Mouse (Mus musculus): ENCODE results near the gene Tsnaxip1. TPM values are rescaled to one million over a fixed set of nuclear protein-coding genes. Genes with fewer than 3 reads are reported as not detected.
A peak's percentile ranks its signal among the peaks of the same experiment; 100 is the strongest.

Gene Tsnaxip1
- polyA plus RNA-seq, 1 experiment from 2014 or later: 0.77 TPM

DNA sequence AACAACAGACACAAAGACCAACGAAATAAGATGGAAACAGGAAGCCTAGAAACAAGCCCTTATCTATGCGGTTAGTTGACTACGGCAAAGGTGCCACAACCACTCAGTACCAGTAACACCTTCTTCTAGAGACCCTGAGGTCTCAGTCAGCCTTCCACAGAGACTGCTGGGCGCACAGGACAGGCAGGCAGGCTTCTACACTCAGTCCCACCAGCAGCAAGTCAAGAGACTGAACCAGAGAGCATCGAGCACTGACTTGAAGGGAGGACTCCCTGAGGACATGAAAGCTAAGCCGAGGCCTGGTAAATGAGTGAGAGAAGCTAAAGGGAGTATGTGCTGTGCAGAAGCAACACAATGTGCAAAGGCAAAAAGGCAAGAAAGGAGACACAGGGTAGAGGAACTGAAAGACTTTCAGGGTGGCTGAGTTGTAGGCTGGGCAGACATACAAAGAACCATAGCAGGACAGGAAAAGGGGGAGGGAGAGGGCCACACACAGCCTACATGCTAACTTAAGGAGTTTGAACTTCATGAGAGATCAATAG lies 17.2 kb upstream of the Tsnaxip1 start:
- H3K4me2 ChIP-seq (ENCODE audit: low read length): no peak overlapping the region
- no peak overlapping the region for H3K27ac ChIP-seq (ENCODE audit: low read length)
- WGBS: 82% methylated on average over 6 of the region's 6 CpGs
- ATAC-seq: no peak
- no peak overlapping the region for H3K4me3 ChIP-seq (ENCODE audit: low read depth, low read length)
- H3K27me3 ChIP-seq (ENCODE audit: control insufficient read depth, insufficient read depth, low read depth, low read length): no peaks in the 10 kb centered on the region
- no peaks in the 10 kb centered on the region for H3K4me1 ChIP-seq (ENCODE audit: control insufficient read depth, insufficient read depth, low read length)
- H3K9me3 ChIP-seq (replicated peaks; ENCODE audit: control insufficient read depth, low read length, poor library complexity, severe bottlenecking): no peaks in the 10 kb centered on the region
- no peak overlapping the region for H3K9ac ChIP-seq (ENCODE audit: low read depth, low read length)
- H3K36me3 ChIP-seq (ENCODE audit: control insufficient read depth, insufficient read depth, low read length): 0 out of 2 replicates have a peak, but pooled peaks cover 3% of the 10 kb centered on the region

DNA sequence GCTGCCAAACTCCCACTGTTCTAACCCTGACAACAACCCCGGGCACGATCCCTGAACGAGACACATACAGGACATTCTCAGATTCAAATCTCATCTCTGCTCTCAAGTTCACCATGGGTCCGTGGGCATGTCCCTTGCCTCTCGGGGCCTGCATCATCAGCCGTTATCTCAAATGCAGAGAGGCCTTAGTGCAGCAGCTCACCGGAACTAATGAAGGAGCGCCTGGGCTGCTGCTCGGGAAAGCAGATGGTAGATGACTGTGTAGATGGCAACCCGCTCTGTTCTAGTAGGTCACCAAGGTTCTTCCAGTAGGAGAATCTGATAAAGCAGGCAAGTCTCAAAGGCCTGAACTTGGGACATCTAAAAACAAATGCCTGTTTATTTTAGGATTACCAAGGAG lies 16.5 kb upstream of the Tsnaxip1 start:
- 85% methylated on average over 10 of the region's 10 CpGs for whole genome bisulfite sequencing

DNA sequence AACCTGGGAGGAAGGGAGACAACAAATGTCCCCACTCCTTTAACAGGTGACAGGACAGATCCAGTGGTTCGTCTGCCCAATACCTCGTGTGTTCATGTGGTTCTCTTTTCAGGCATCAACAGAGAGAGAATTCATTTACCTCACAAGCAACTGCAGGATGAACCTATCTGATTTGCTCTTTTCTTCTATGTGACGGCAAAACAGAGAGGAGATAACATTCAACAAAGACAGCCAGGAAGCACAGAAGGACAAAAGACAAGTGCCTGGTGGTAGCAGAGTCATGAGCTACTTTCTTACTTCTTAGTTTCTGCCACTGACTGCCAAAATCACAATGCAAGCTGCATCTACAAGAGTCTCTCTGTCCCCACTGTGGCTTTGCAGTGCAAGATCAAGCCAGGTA lies 16.0 kb upstream of the Tsnaxip1 start:
- ATAC-seq: no peak
- no peak overlapping the region for H3K4me3 ChIP-seq (ENCODE audit: low read depth, low read length)
- no peaks in the 10 kb centered on the region for H3K4me1 ChIP-seq (ENCODE audit: control insufficient read depth, insufficient read depth, low read length)
- H3K4me2 ChIP-seq (ENCODE audit: low read length): no peak overlapping the region
- no peaks in the 10 kb centered on the region for H3K9me3 ChIP-seq (replicated peaks; ENCODE audit: control insufficient read depth, low read length, poor library complexity, severe bottlenecking)
- 0 out of 2 replicates have a peak, but pooled peaks cover 3% of the 10 kb centered on the region for H3K36me3 ChIP-seq (ENCODE audit: control insufficient read depth, insufficient read depth, low read length)
- H3K9ac ChIP-seq (ENCODE audit: low read depth, low read length): no peak overlapping the region
- 77% methylated on average over 3 of the region's 3 CpGs for WGBS
- H3K27me3 ChIP-seq (ENCODE audit: control insufficient read depth, insufficient read depth, low read depth, low read length): no peaks in the 10 kb centered on the region
- H3K27ac ChIP-seq (ENCODE audit: low read length): no peak overlapping the region

More for the DNA sequence above, 16.5 kb upstream of the Tsnaxip1 start:
- Histone ChIP-seq H3K36me3 (ENCODE audit: control insufficient read depth, insufficient read depth, low read length) (0 out of 2 replicates have a peak, but pooled peaks cover 3% of the 10 kb centered on the region), H3K9ac (ENCODE audit: low read depth, low read length) (no peak overlapping the region), H3K27ac (ENCODE audit: low read length) (no peak overlapping the region), H3K4me1 (ENCODE audit: control insufficient read depth, insufficient read depth, low read length) (no peaks in the 10 kb centered on the region), H3K27me3 (ENCODE audit: control insufficient read depth, insufficient read depth, low read depth, low read length) (no peaks in the 10 kb centered on the region), H3K4me3 (ENCODE audit: low read depth, low read length) (no peak overlapping the region), H3K4me2 (ENCODE audit: low read length) (no peak overlapping the region), H3K9me3 (replicated peaks; ENCODE audit: control insufficient read depth, low read length, poor library complexity, severe bottlenecking) (no peaks in the 10 kb centered on the region)
- ATAC-seq: no peak

DNA sequence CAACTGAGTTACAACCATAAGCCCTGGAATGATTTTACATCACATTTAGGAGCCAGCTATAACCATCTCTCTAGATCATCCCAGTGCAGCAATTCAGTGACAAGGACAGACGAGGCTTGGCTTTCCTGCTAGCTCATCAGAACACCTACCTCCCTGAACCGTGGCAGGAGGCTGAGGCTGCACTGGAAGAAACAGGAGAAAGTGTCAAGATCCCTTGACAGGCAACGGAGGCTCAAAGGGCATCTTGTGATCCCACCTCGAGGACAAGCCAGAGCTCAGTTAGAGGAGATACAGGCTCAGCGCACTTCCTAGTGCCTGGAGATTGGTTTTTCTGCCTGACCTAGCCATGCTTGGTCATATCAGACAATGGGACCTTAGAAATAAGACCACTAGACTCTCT lies 15.0 kb upstream of the Tsnaxip1 start:
- no peaks in the 10 kb centered on the region for H3K4me1 ChIP-seq (ENCODE audit: control insufficient read depth, insufficient read depth, low read length)
- H3K36me3 ChIP-seq (ENCODE audit: control insufficient read depth, insufficient read depth, low read length): 0 out of 2 replicates have a peak, but pooled peaks cover 3% of the 10 kb centered on the region
- H3K9ac ChIP-seq (ENCODE audit: low read depth, low read length): no peak overlapping the region
- no peak overlapping the region for H3K4me2 ChIP-seq (ENCODE audit: low read length)
- WGBS: 92% methylated on average over 5 of the region's 5 CpGs
- H3K27ac ChIP-seq (ENCODE audit: low read length): no peak overlapping the region
- no peaks in the 10 kb centered on the region for H3K9me3 ChIP-seq (replicated peaks; ENCODE audit: control insufficient read depth, low read length, poor library complexity, severe bottlenecking)
- no peaks in the 10 kb centered on the region for H3K27me3 ChIP-seq (ENCODE audit: control insufficient read depth, insufficient read depth, low read depth, low read length)
- no peak overlapping the region for H3K4me3 ChIP-seq (ENCODE audit: low read depth, low read length)
- ATAC-seq: no peak

DNA sequence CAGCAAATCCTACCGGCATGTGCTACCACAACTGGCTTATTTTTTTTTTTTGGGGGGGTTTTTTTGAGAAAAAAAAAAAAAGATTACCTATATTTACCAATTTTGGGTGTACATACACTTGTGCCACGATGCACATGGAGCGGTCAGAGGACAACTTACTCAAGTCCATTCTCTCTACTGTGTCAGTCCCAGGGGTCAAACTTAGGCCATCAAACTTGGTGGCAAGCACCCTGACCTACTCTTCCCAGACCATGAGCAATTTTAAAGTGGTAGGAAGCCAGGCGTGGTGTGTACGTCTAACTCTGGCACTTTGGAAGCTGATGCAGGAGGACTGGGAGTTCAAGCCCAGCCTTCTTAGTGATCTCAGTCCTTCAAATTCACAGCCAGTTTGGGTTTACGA lies 14.3 kb upstream of the Tsnaxip1 start:
- no peak for ATAC-seq
- Histone ChIP-seq H3K4me3 (ENCODE audit: low read depth, low read length) (no peak overlapping the region), H3K36me3 (ENCODE audit: control insufficient read depth, insufficient read depth, low read length) (0 out of 2 replicates have a peak, but pooled peaks cover 3% of the 10 kb centered on the region), H3K27me3 (ENCODE audit: control insufficient read depth, insufficient read depth, low read depth, low read length) (no peaks in the 10 kb centered on the region), H3K4me1 (ENCODE audit: control insufficient read depth, insufficient read depth, low read length) (no peaks in the 10 kb centered on the region), H3K27ac (ENCODE audit: low read length) (no peak overlapping the region), H3K9ac (ENCODE audit: low read depth, low read length) (no peak overlapping the region), H3K4me2 (ENCODE audit: low read length) (no peak overlapping the region), H3K9me3 (replicated peaks; ENCODE audit: control insufficient read depth, low read length, poor library complexity, severe bottlenecking) (no peaks in the 10 kb centered on the region)
- WGBS: 98% methylated on average over 6 of the region's 6 CpGs

DNA sequence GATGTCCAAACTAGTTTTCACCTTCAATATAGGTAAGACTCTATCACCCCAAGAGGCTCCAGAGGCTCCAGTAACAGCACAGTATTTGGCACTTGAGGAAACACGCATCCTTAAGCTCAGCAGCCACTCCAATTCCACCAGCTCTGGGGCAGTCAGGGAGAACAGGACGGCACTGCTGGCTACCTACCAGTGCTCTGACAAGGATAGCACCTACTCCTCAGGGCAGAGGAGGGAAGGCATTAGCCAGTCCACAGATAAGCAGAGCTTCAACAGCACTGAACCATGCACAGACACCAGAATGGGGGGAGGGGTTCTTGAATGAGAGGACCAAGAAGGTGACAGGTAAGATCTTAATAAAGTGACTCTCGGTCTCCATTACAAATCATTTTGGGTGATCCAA lies 7.9 kb upstream of the Tsnaxip1 start:
- Histone ChIP-seq H3K9me3 (replicated peaks; ENCODE audit: control insufficient read depth, low read length, poor library complexity, severe bottlenecking) (no peaks in the 10 kb centered on the region), H3K9ac (ENCODE audit: low read depth, low read length) (no peak overlapping the region), H3K36me3 (ENCODE audit: control insufficient read depth, insufficient read depth, low read length) (peaks cover 18% of the 10 kb centered on the region), H3K27me3 (ENCODE audit: control insufficient read depth, insufficient read depth, low read depth, low read length) (no peaks in the 10 kb centered on the region), H3K4me1 (ENCODE audit: control insufficient read depth, insufficient read depth, low read length) (peaks cover 1% of the 10 kb centered on the region; the same call in 1 of the 2 replicates), H3K4me3 (ENCODE audit: low read depth, low read length) (no peak overlapping the region), H3K27ac (ENCODE audit: low read length) (no peak overlapping the region), H3K4me2 (ENCODE audit: low read length) (no peak overlapping the region)
- WGBS: 85% methylated on average over 3 of the region's 3 CpGs
- ATAC-seq: no peak

DNA sequence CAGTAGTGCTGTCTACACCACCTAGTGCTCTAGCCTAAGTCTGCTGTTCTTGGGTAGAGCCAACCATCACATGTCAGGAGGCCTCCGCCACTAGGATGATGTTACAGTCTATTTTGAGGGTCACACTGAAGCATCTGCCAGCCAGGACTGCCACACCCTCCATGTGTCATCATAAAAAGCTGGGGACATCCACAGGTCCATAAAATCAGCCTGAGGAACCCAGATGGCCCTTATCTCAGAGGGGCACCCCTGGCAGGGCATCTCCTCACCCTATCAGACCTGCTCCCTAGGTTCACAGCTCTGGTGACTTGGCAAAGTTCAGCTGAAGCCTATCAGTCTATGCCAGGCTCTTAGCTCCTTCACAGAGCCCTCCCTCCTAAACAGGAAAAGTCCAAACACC lies 6.6 kb upstream of the Tsnaxip1 start:
- Histone ChIP-seq H3K9ac (ENCODE audit: low read depth, low read length) (no peak overlapping the region), H3K27me3 (ENCODE audit: control insufficient read depth, insufficient read depth, low read depth, low read length) (no peaks in the 10 kb centered on the region), H3K4me2 (ENCODE audit: low read length) (no peak overlapping the region), H3K9me3 (replicated peaks; ENCODE audit: control insufficient read depth, low read length, poor library complexity, severe bottlenecking) (no peaks in the 10 kb centered on the region), H3K27ac (ENCODE audit: low read length) (no peak overlapping the region), H3K4me1 (ENCODE audit: control insufficient read depth, insufficient read depth, low read length) (peaks cover 14% of the 10 kb centered on the region), H3K4me3 (ENCODE audit: low read depth, low read length) (no peak overlapping the region), H3K36me3 (ENCODE audit: control insufficient read depth, insufficient read depth, low read length) (peaks cover 18% of the 10 kb centered on the region)
- ATAC-seq: no peak
- WGBS: 100% methylated on average over 1 of the region's 1 CpGs

DNA sequence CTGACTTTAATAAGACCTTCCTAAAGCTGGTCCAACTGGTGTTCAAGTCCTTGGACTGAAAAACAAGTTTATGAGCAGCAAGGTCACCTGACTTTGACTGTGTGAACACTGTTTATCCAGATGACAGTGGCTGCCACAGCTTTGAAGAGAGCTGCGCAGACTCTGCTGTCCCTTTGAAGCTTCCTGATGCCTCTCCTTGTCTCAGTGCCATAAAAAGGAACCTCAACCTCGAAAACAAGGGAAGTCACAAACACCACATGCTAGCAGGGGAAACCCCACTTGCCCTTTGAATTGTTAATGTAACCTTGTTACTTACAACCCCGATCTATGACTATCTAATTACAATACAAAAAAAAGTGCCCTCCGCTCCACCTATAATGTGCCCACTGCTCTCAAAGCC lies 2.0 kb upstream of the Tsnaxip1 start:
- ATAC-seq: no peak
- no peak overlapping the region for H3K9ac ChIP-seq (ENCODE audit: low read depth, low read length)
- peak overlapping the region; percentile 92 for H3K4me2 ChIP-seq (ENCODE audit: low read length)
- no peaks in the 10 kb centered on the region for H3K27me3 ChIP-seq (ENCODE audit: control insufficient read depth, insufficient read depth, low read depth, low read length)
- WGBS: 84% methylated on average over 4 of the region's 4 CpGs
- H3K9me3 ChIP-seq (replicated peaks; ENCODE audit: control insufficient read depth, low read length, poor library complexity, severe bottlenecking): no peaks in the 10 kb centered on the region
- peaks cover 14% of the 10 kb centered on the region for H3K36me3 ChIP-seq (ENCODE audit: control insufficient read depth, insufficient read depth, low read length)
- H3K27ac ChIP-seq (ENCODE audit: low read length): no peak overlapping the region
- H3K4me1 ChIP-seq (ENCODE audit: control insufficient read depth, insufficient read depth, low read length): peaks cover 20% of the 10 kb centered on the region
- peak overlapping the region; percentile 87; the same call in 1 of the 2 replicates for H3K4me3 ChIP-seq (ENCODE audit: low read depth, low read length)

DNA sequence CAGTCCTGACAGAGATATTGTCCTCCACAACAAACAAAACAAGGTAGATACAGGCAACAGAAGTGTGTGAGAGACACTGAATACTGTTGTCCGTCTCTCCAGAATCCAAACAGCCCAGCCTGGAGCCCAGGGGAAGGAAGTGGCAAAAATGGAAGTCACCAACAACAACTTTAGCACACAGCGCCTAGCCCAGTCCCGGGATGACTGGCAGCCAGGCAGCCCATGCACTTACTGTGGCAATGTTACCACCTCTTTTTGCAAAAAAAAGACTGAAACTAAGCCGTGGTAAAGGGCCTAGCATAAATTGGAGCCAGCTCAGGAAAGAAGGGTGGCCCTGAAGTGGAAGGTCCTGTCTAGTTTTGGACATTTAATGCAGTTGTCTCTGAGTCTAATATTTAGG lies 1.2 kb upstream of the Tsnaxip1 start:
- Histone ChIP-seq H3K4me2 (ENCODE audit: low read length) (peak overlapping the region; percentile 92), H3K4me3 (ENCODE audit: low read depth, low read length) (peak overlapping the region; percentile 87), H3K4me1 (ENCODE audit: control insufficient read depth, insufficient read depth, low read length) (peaks cover 20% of the 10 kb centered on the region), H3K9me3 (replicated peaks; ENCODE audit: control insufficient read depth, low read length, poor library complexity, severe bottlenecking) (no peaks in the 10 kb centered on the region), H3K9ac (ENCODE audit: low read depth, low read length) (peak overlapping the region; percentile 90), H3K27me3 (ENCODE audit: control insufficient read depth, insufficient read depth, low read depth, low read length) (no peaks in the 10 kb centered on the region), H3K27ac (ENCODE audit: low read length) (peak overlapping the region; percentile 60), H3K36me3 (ENCODE audit: control insufficient read depth, insufficient read depth, low read length) (peaks cover 9% of the 10 kb centered on the region; the same call in 1 of the 2 replicates)
- 11% methylated on average over 4 of the region's 4 CpGs for WGBS
- ATAC-seq: no peak

All from midbrain, embryonic 16.5 days (tissue).